In genomic region chr4:129540012-129540411, GRCm38 (mm10) we compare ENCODE assay signal across 9 mouse cellular contexts. TPM values are rescaled to one million over a fixed set of nuclear protein-coding genes. Genes with fewer than 3 reads are reported as not detected.
DNase-seq lines count a peak whose midpoint lies in the region; ATAC-seq and TF ChIP-seq lines count a peak whose summit lies in the region.
"Had no signal": no experiment of that assay in that cellular context is flagged by ENCODE, and none has a peak within 500 bp of the region (broad histone marks: within the 10 kb centered on the region; RNA-seq: fewer than 3 reads in every experiment).

No protein-coding gene starts in this region.

- WGBS in hindbrain, embryonic 10.5 days = 92% methylated on average over 6 of the region's 6 CpGs
- WGBS in hindbrain, embryonic 16.5 days = 84% methylated on average over 6 of the region's 6 CpGs
- WGBS in neural tube, embryonic 15.5 days = 92% methylated on average over 6 of the region's 6 CpGs

- H3K79me2 ChIP-seq in CH12.LX (replicated peaks; ENCODE audit: control insufficient read depth, extremely low read depth, insufficient read depth, poor library complexity, severe bottlenecking) = peaks cover 72% of the 10 kb centered on the region

- no peaks in the 10 kb centered on the region for H3K27me3 ChIP-seq in hindbrain, embryonic 10.5 days (ENCODE audit: insufficient read depth, poor library complexity, severe bottlenecking)
- H3K27me3 ChIP-seq in hindbrain, embryonic 16.5 days (replicated peaks; ENCODE audit: control insufficient read depth, insufficient read depth, low read length) = no peaks in the 10 kb centered on the region
- no peaks in the 10 kb centered on the region for H3K27me3 ChIP-seq in CH12.LX (replicated peaks)
- H3K27me3 ChIP-seq in neural tube, embryonic 15.5 days (replicated peaks) = no peaks in the 10 kb centered on the region
- H3K27me3 ChIP-seq: embryonic facial prominence, embryonic 15.5 days had no signal

- TF ChIP-seq CTCF in CH12.LX (conservative IDR thresholded peaks at IDR 0.05 in 1 of 2, IDR thresholded peaks at IDR 0.05 in 1 of 2; ENCODE audit: low read depth in 2 of 2, low read length in 2 of 2) = peak; percentile 11 to 63; a peak in 2 of 4 replicates

- H3K4me1 ChIP-seq in hindbrain, embryonic 10.5 days (replicated peaks) = peaks cover 27% of the 10 kb centered on the region
- peaks cover 8% of the 10 kb centered on the region for H3K4me1 ChIP-seq in hindbrain, embryonic 16.5 days (ENCODE audit: control insufficient read depth, insufficient read depth, low read depth, low read length)
- peaks cover 2 to 55% of the 10 kb centered on the region in 2 experiments; a peak in 2 of 4 replicates for H3K4me1 ChIP-seq in CH12.LX (ENCODE audit: control insufficient read depth in 1 of 2, insufficient read depth in 2 of 2)
- peaks cover 19% of the 10 kb centered on the region for H3K4me1 ChIP-seq in neural tube, embryonic 15.5 days

- TF ChIP-seq EP300 in CH12.LX (IDR thresholded peaks at IDR 0.05; ENCODE audit: low read length) = no peak

- in situ Hi-C loops in CH12.LX (cut with MboI; ENCODE audit: low pct_ligation_motif_present, low pct_unique_long_range_greater_than_20kb, low sequenced_read_pairs) = no loop called here

- ATAC-seq in hindbrain, embryonic 16.5 days = no peak
- ATAC-seq in neutrophil, adult 5-6 weeks (ENCODE audit: extremely low read depth, insufficient number of reproducible peaks, low FRiP score, poor library complexity, severe bottlenecking) = peak; percentile 18; the same call in 1 of the 2 replicates
- no peak for ATAC-seq in neural tube, embryonic 15.5 days (ENCODE audit: low FRiP score)

- no peak overlapping the region for H3K27ac ChIP-seq in hindbrain, embryonic 10.5 days
- H3K27ac ChIP-seq in hindbrain, embryonic 16.5 days (ENCODE audit: low read depth, low read length) = no peak overlapping the region
- H3K27ac ChIP-seq in CH12.LX (ENCODE audit: insufficient read depth, low read depth) = no peak overlapping the region
- H3K27ac ChIP-seq in neural tube, embryonic 15.5 days (replicated peaks) = no peak overlapping the region
- H3K27ac ChIP-seq: embryonic facial prominence, embryonic 15.5 days had no signal

- dilution Hi-C loops in CH12.LX (cut with MboI; ENCODE audit: extremely low pct_ligation_motif_present, extremely low pct_unique_long_range_greater_than_20kb, low sequenced_read_pairs) = no loop called here

- H3K9me3 ChIP-seq in hindbrain, embryonic 10.5 days = no peaks in the 10 kb centered on the region
- no peaks in the 10 kb centered on the region for H3K9me3 ChIP-seq in hindbrain, embryonic 16.5 days (ENCODE audit: control insufficient read depth, low read length)
- no peaks in the 10 kb centered on the region for H3K9me3 ChIP-seq in CH12.LX (replicated peaks; ENCODE audit: low read length)
- H3K9me3 ChIP-seq in neural tube, embryonic 15.5 days (replicated peaks) = no peaks in the 10 kb centered on the region
- H3K9me3 ChIP-seq: embryonic facial prominence, embryonic 15.5 days had no signal

- no peak for DNase-seq in hindbrain, embryonic 10.5 days (ENCODE audit: low spot score)
- DNase-seq in CH12.LX (ENCODE audit: extremely low read depth) = peak; percentile 57
- DNase-seq in c-Kit-negative CD71-positive TER-119-positive erythroid progenitor cells, embryonic 14.5 days (ENCODE audit: low read depth, low spot score) = peak; percentile 40
- no peak for DNase-seq in neural tube, embryonic 10.5 days (ENCODE audit: extremely low spot score, low spot score)
- DNase-seq in frontal cortex, adult 2 months (ENCODE audit: extremely low spot score in 1 of 2, low spot score in 1 of 2) = no peak

- no peak for TF ChIP-seq POLR2A in CH12.LX (IDR thresholded peaks at IDR 0.05; ENCODE audit: low read depth, low read length)

- no peak overlapping the region for H3K9ac ChIP-seq in hindbrain, embryonic 16.5 days (ENCODE audit: low read depth, low read length)
- H3K9ac ChIP-seq in CH12.LX (ENCODE audit: insufficient read depth, low read depth) = no peak overlapping the region
- no peak overlapping the region for H3K9ac ChIP-seq in neural tube, embryonic 15.5 days (replicated peaks)
- H3K9ac ChIP-seq: embryonic facial prominence, embryonic 15.5 days had no signal

- peak; percentile 61 for TF ChIP-seq RAD21 in CH12.LX (IDR thresholded peaks at IDR 0.05; ENCODE audit: low read depth, low read length)

- peaks cover 59% of the 10 kb centered on the region for H3K36me3 ChIP-seq in hindbrain, embryonic 10.5 days
- H3K36me3 ChIP-seq in hindbrain, embryonic 16.5 days (ENCODE audit: control insufficient read depth, insufficient read depth, low read length) = no peaks in the 10 kb centered on the region
- peaks cover 18 to 50% of the 10 kb centered on the region in 2 experiments for H3K36me3 ChIP-seq in CH12.LX (replicated peaks in 1 of 2; ENCODE audit: control insufficient read depth in 1 of 2, insufficient read depth in 1 of 2, low read length in 1 of 2)
- H3K36me3 ChIP-seq in neural tube, embryonic 15.5 days = no peaks in the 10 kb centered on the region; the same call in 1 of the 2 replicates

- H3K4me2 ChIP-seq in hindbrain, embryonic 16.5 days (ENCODE audit: low read length) = no peak overlapping the region
- no peak overlapping the region; the same call in 1 of the 2 replicates for H3K4me2 ChIP-seq in CH12.LX (ENCODE audit: insufficient read depth, low read depth, poor library complexity, severe bottlenecking)
- H3K4me2 ChIP-seq in neural tube, embryonic 15.5 days = no peak overlapping the region
- H3K4me2 ChIP-seq: embryonic facial prominence, embryonic 15.5 days had no signal

- peak overlapping the region; percentile 9; the same call in 1 of the 2 replicates for H3K4me3 ChIP-seq in hindbrain, embryonic 10.5 days
- no peak overlapping the region for H3K4me3 ChIP-seq in hindbrain, embryonic 16.5 days (ENCODE audit: low read length)
- H3K4me3 ChIP-seq in CH12.LX (replicated peaks in 1 of 3; ENCODE audit: low read depth in 2 of 3, low read length in 2 of 3, poor library complexity in 1 of 3) = no peak overlapping the region
- H3K4me3 ChIP-seq in neural tube, embryonic 15.5 days (replicated peaks) = no peak overlapping the region
- H3K4me3 ChIP-seq: embryonic facial prominence, embryonic 15.5 days had no signal

TF ChIP-seq in CH12.LX, 34 proteins besides CTCF, POLR2A, EP300 and RAD21:
- no peak for TF ChIP-seq MAFK (IDR thresholded peaks at IDR 0.05; ENCODE audit: insufficient replicate concordance, low read length)
- no peak for TF ChIP-seq MYC (IDR thresholded peaks at IDR 0.05; ENCODE audit: low read depth, low read length)
- no peak for TF ChIP-seq MXI1 (IDR thresholded peaks at IDR 0.05; ENCODE audit: low read depth, low read length)
- TF ChIP-seq SMC3 (IDR thresholded peaks at IDR 0.05; ENCODE audit: low read depth, low read length) = peak; percentile 52

RNA-seq across cellular contexts. Expression of gene Hdac1, which starts 2.5 kb away (rescaled TPM):
- polyA plus RNA-seq in hindbrain, embryonic 10.5 days (2016; fragmentation: Nextera tagmentation; extraction: Ambion mirVana) = 241 and 286 TPM in 2 replicates
- polyA plus RNA-seq in hindbrain, embryonic 16.5 days (2015; fragmentation: Nextera tagmentation; extraction: Ambion mirVana) = 80.5 and 90.0 TPM in 2 replicates
- total RNA-seq in CH12.LX (2012; rRNA removed) (71.7 and 75.4 TPM in 2 replicates), CH12.LX (2014; rRNA removed) (104 and 106 TPM in 2 replicates)
- polyA plus RNA-seq in CH12.LX (2012; ENCODE audit: insufficient read length, low read depth) = 231 and 233 TPM in 2 replicates
- 81.6 and 87.7 TPM in 2 replicates for total RNA-seq in neutrophil, adult 5-6 weeks (2017)
- 77.8 and 119 TPM in 2 replicates for polyA plus RNA-seq in neural tube, embryonic 15.5 days (2015; fragmentation: Nextera tagmentation; extraction: Ambion mirVana)
- polyA plus RNA-seq in frontal cortex, adult 2 months (2012; rRNA removed) = 61.8 and 70.6 TPM in 2 replicates

RNA-seq across cellular contexts. Expression of gene Marcksl1, which starts 26.6 kb away (rescaled TPM):
- 1,645 and 2,027 TPM in 2 replicates for polyA plus RNA-seq in hindbrain, embryonic 10.5 days (2016; fragmentation: Nextera tagmentation; extraction: Ambion mirVana)
- 1,546 and 1,575 TPM in 2 replicates for polyA plus RNA-seq in hindbrain, embryonic 16.5 days (2015; fragmentation: Nextera tagmentation; extraction: Ambion mirVana)
- total RNA-seq in CH12.LX (2012; rRNA removed) (194 and 195 TPM in 2 replicates), CH12.LX (2014; rRNA removed) (260 and 265 TPM in 2 replicates)
- polyA plus RNA-seq in CH12.LX (2012; ENCODE audit: insufficient read length, low read depth) = 423 and 494 TPM in 2 replicates
- total RNA-seq in neutrophil, adult 5-6 weeks (2017) = 97.5 and 100 TPM in 2 replicates
- polyA plus RNA-seq in neural tube, embryonic 15.5 days (2015; fragmentation: Nextera tagmentation; extraction: Ambion mirVana) = 1,442 and 1,675 TPM in 2 replicates
- polyA plus RNA-seq in frontal cortex, adult 2 months (2012; rRNA removed) = 233 TPM in 2 replicates

RNA-seq across cellular contexts. Expression of gene Lck, which starts 33.4 kb away (rescaled TPM):
- polyA plus RNA-seq in hindbrain, embryonic 10.5 days (2016; fragmentation: Nextera tagmentation; extraction: Ambion mirVana) = 6.5 and 6.6 TPM in 2 replicates
- 13.5 and 13.9 TPM in 2 replicates for polyA plus RNA-seq in hindbrain, embryonic 16.5 days (2015; fragmentation: Nextera tagmentation; extraction: Ambion mirVana)
- total RNA-seq in CH12.LX (2012; rRNA removed) (67.2 and 80.9 TPM in 2 replicates), CH12.LX (2014; rRNA removed) (64.6 and 70.0 TPM in 2 replicates)
- 138 and 177 TPM in 2 replicates for polyA plus RNA-seq in CH12.LX (2012; ENCODE audit: insufficient read length, low read depth)
- total RNA-seq in neutrophil, adult 5-6 weeks (2017) = 54.2 and 70.1 TPM in 2 replicates
- polyA plus RNA-seq in neural tube, embryonic 15.5 days (2015; fragmentation: Nextera tagmentation; extraction: Ambion mirVana) = 11.2 and 99.1 TPM in 2 replicates
- polyA plus RNA-seq in frontal cortex, adult 2 months (2012; rRNA removed) = 3.4 and 3.9 TPM in 2 replicates

RNA-seq across cellular contexts. Expression of gene Fam167b, which starts 38.3 kb away (rescaled TPM):
- polyA plus RNA-seq in hindbrain, embryonic 10.5 days (2016; fragmentation: Nextera tagmentation; extraction: Ambion mirVana) = 0.46 and 1.0 TPM in 2 replicates
- polyA plus RNA-seq in hindbrain, embryonic 16.5 days (2015; fragmentation: Nextera tagmentation; extraction: Ambion mirVana) = 0.35 and 0.58 TPM in 2 replicates
- total RNA-seq in CH12.LX (2012; rRNA removed) = 1.1 and 1.4 TPM in 2 replicates
- total RNA-seq in CH12.LX (2014; rRNA removed) = 0.49 TPM in 1 of 2 replicates, not detected in the other
- polyA plus RNA-seq in CH12.LX (2012; ENCODE audit: insufficient read length, low read depth) = 0.82 and 1.2 TPM in 2 replicates
- total RNA-seq in neutrophil, adult 5-6 weeks (2017) = 0.98 TPM in 1 of 2 replicates, not detected in the other
- polyA plus RNA-seq in neural tube, embryonic 15.5 days (2015; fragmentation: Nextera tagmentation; extraction: Ambion mirVana) = 1.3 TPM in 1 of 2 replicates, not detected in the other
- 0.84 and 1.4 TPM in 2 replicates for polyA plus RNA-seq in frontal cortex, adult 2 months (2012; rRNA removed)

RNA-seq across cellular contexts. Expression of gene Fam229a, which starts 49.0 kb away (rescaled TPM):
- polyA plus RNA-seq in hindbrain, embryonic 10.5 days (2016; fragmentation: Nextera tagmentation; extraction: Ambion mirVana) = 0.41 TPM in 1 of 2 replicates, not detected in the other
- 0.81 and 1.4 TPM in 2 replicates for polyA plus RNA-seq in hindbrain, embryonic 16.5 days (2015; fragmentation: Nextera tagmentation; extraction: Ambion mirVana)
- total RNA-seq in CH12.LX (2012; rRNA removed) (not detected in 2 replicates), CH12.LX (2014; rRNA removed) (not detected in 2 replicates)
- polyA plus RNA-seq in CH12.LX (2012; ENCODE audit: insufficient read length, low read depth) = not detected in 2 replicates
- not detected in 2 replicates for total RNA-seq in neutrophil, adult 5-6 weeks (2017)
- 0.38 and 0.93 TPM in 2 replicates for polyA plus RNA-seq in neural tube, embryonic 15.5 days (2015; fragmentation: Nextera tagmentation; extraction: Ambion mirVana)
- polyA plus RNA-seq in frontal cortex, adult 2 months (2012; rRNA removed) = 1.2 and 1.6 TPM in 2 replicates
- polyA plus RNA-seq: embryonic facial prominence, embryonic 15.5 days had no signal

Comparison
In these comparisons a context has a peak if more than half of its experiments do, and no peak if none do; other contexts are left out.
1. DNase-seq: peak in CH12.LX (single experiment) and c-Kit-negative CD71-positive TER-119-positive erythroid progenitor cells, embryonic 14.5 days (single experiment); none in hindbrain, embryonic 10.5 days (single experiment), neural tube, embryonic 10.5 days (single experiment) and frontal cortex, adult 2 months (0 of 2).